Mouse (Mus musculus): ENCODE measurements around the gene Lmtk3. TPM values are rescaled to one million over a fixed set of nuclear protein-coding genes. Genes with fewer than 3 reads are reported as not detected.

Lmtk3 gene
- polyA plus RNA-seq, 1 experiment from 2014 or later: 3.3 TPM

GRCm38 (mm10) chr7:45755703-45756102 is 27.8 kb upstream of the Lmtk3 start:
- Histone ChIP-seq H3K4me1 (peaks cover 4% of the 10 kb centered on the region; the same call in 1 of the 2 replicates), H3K36me3 (no peaks in the 10 kb centered on the region), H3K27ac (no peak overlapping the region), H3K27me3 (peaks cover 33% of the 10 kb centered on the region), H3K9ac (no peak overlapping the region), H3K4me2 (replicated peaks) (no peak overlapping the region), H3K4me3 (no peak overlapping the region), H3K9me3 (no peaks in the 10 kb centered on the region)
- ATAC-seq (ENCODE audit: insufficient number of reproducible peaks, insufficient read depth, low FRiP score, low TSS enrichment): no peak
- WGBS: 51% methylated on average over 6 of the region's 6 CpGs

- no peaks in the 10 kb centered on the region for H3K36me3 ChIP-seq
- H3K9me3 ChIP-seq: no peaks in the 10 kb centered on the region
- 5% methylated on average over 24 of the region's 27 CpGs for whole genome bisulfite sequencing
- peak; percentile 35; the same call in 1 of the 2 replicates for ATAC-seq (ENCODE audit: insufficient number of reproducible peaks, insufficient read depth, low FRiP score, low TSS enrichment)
- peaks cover 36% of the 10 kb centered on the region for H3K27me3 ChIP-seq
- peak overlapping the region; percentile 19; the same call in 1 of the 2 replicates for H3K4me3 ChIP-seq
- H3K9ac ChIP-seq: peak overlapping the region; percentile 31; the same call in 1 of the 2 replicates
- H3K4me2 ChIP-seq (replicated peaks): peak overlapping the region; percentile 43
- H3K27ac ChIP-seq: no peak overlapping the region
- peaks cover 4% of the 10 kb centered on the region; the same call in 1 of the 2 replicates for H3K4me1 ChIP-seq
These were observed 24.1 kb upstream of the Lmtk3 start for GRCm38 (mm10) chr7:45759400-45759799.

GRCm38 (mm10) chr7:45760151-45760550 is 23.4 kb upstream of the Lmtk3 start:
- H3K4me2 ChIP-seq (replicated peaks): no peak overlapping the region
- no peaks in the 10 kb centered on the region for H3K36me3 ChIP-seq
- ATAC-seq (ENCODE audit: insufficient number of reproducible peaks, insufficient read depth, low FRiP score, low TSS enrichment): no peak
- no peak overlapping the region for H3K27ac ChIP-seq
- H3K9me3 ChIP-seq: no peaks in the 10 kb centered on the region
- 64% methylated on average over 5 of the region's 5 CpGs for WGBS
- H3K4me3 ChIP-seq: no peak overlapping the region
- H3K9ac ChIP-seq: no peak overlapping the region
- peaks cover 4% of the 10 kb centered on the region; the same call in 1 of the 2 replicates for H3K4me1 ChIP-seq
- peaks cover 36% of the 10 kb centered on the region for H3K27me3 ChIP-seq

GRCm38 (mm10) chr7:45765995-45766394 is 17.5 kb upstream of the Lmtk3 start:
- no peaks in the 10 kb centered on the region for H3K4me1 ChIP-seq
- H3K27ac ChIP-seq: no peak overlapping the region
- H3K36me3 ChIP-seq: no peaks in the 10 kb centered on the region
- no peak overlapping the region for H3K4me3 ChIP-seq
- WGBS: 61% methylated on average over 8 of the region's 8 CpGs
- no peak for ATAC-seq (ENCODE audit: insufficient number of reproducible peaks, insufficient read depth, low FRiP score, low TSS enrichment)
- H3K9ac ChIP-seq: no peak overlapping the region
- H3K4me2 ChIP-seq (replicated peaks): no peak overlapping the region
- H3K27me3 ChIP-seq: 0 out of 2 replicates have a peak, but pooled peaks cover under 1% of the 10 kb centered on the region
- H3K9me3 ChIP-seq: no peaks in the 10 kb centered on the region

GRCm38 (mm10) chr7:45766764-45767163 is 16.8 kb upstream of the Lmtk3 start:
- no peak overlapping the region for H3K9ac ChIP-seq
- no peak overlapping the region for H3K4me2 ChIP-seq (replicated peaks)
- 41% methylated on average over 8 of the region's 8 CpGs for WGBS

GRCm38 (mm10) chr7:45767500-45767899 is 16.0 kb upstream of the Lmtk3 start:
- WGBS: 90% methylated on average over 6 of the region's 6 CpGs
- Histone ChIP-seq H3K27ac (no peak overlapping the region), H3K9ac (no peak overlapping the region), H3K36me3 (no peaks in the 10 kb centered on the region), H3K9me3 (no peaks in the 10 kb centered on the region), H3K4me1 (no peaks in the 10 kb centered on the region), H3K4me2 (replicated peaks) (no peak overlapping the region), H3K27me3 (no peaks in the 10 kb centered on the region), H3K4me3 (no peak overlapping the region)
- ATAC-seq (ENCODE audit: insufficient number of reproducible peaks, insufficient read depth, low FRiP score, low TSS enrichment): no peak

More at GRCm38 (mm10) chr7:45766764-45767163, 16.8 kb upstream of the Lmtk3 start:
- Histone ChIP-seq H3K4me3 (no peak overlapping the region), H3K27ac (no peak overlapping the region), H3K36me3 (no peaks in the 10 kb centered on the region), H3K4me1 (no peaks in the 10 kb centered on the region), H3K9me3 (no peaks in the 10 kb centered on the region), H3K27me3 (no peaks in the 10 kb centered on the region)
- no peak for ATAC-seq (ENCODE audit: insufficient number of reproducible peaks, insufficient read depth, low FRiP score, low TSS enrichment)

- Histone ChIP-seq H3K36me3 (no peaks in the 10 kb centered on the region), H3K4me3 (no peak overlapping the region), H3K4me1 (no peaks in the 10 kb centered on the region), H3K9ac (no peak overlapping the region), H3K27me3 (no peaks in the 10 kb centered on the region), H3K4me2 (replicated peaks) (no peak overlapping the region), H3K27ac (no peak overlapping the region), H3K9me3 (no peaks in the 10 kb centered on the region)
- 74% methylated on average over 8 of the region's 8 CpGs for WGBS
- ATAC-seq (ENCODE audit: insufficient number of reproducible peaks, insufficient read depth, low FRiP score, low TSS enrichment): no peak
These were observed 13.0 kb upstream of the Lmtk3 start for GRCm38 (mm10) chr7:45770427-45771082.

- H3K4me3 ChIP-seq: no peak overlapping the region
- H3K36me3 ChIP-seq: no peaks in the 10 kb centered on the region
- WGBS: 62% methylated on average over 4 of the region's 4 CpGs
- no peak overlapping the region for H3K4me2 ChIP-seq (replicated peaks)
- no peak for ATAC-seq (ENCODE audit: insufficient number of reproducible peaks, insufficient read depth, low FRiP score, low TSS enrichment)
- no peak overlapping the region for H3K27ac ChIP-seq
- H3K9ac ChIP-seq: no peak overlapping the region
- no peaks in the 10 kb centered on the region for H3K9me3 ChIP-seq
- H3K4me1 ChIP-seq: no peaks in the 10 kb centered on the region
- no peaks in the 10 kb centered on the region for H3K27me3 ChIP-seq
These were observed 12.4 kb upstream of the Lmtk3 start for GRCm38 (mm10) chr7:45771101-45771500.

- Histone ChIP-seq H3K27ac (no peak overlapping the region), H3K4me1 (no peaks in the 10 kb centered on the region), H3K27me3 (peaks cover 10% of the 10 kb centered on the region), H3K4me3 (no peak overlapping the region), H3K36me3 (no peaks in the 10 kb centered on the region), H3K4me2 (replicated peaks) (no peak overlapping the region), H3K9me3 (no peaks in the 10 kb centered on the region), H3K9ac (no peak overlapping the region)
- WGBS: 76% methylated on average over 7 of the region's 7 CpGs
- ATAC-seq (ENCODE audit: insufficient number of reproducible peaks, insufficient read depth, low FRiP score, low TSS enrichment): no peak
These were observed 8.3 kb upstream of the Lmtk3 start for GRCm38 (mm10) chr7:45775237-45775636.

GRCm38 (mm10) chr7:45779081-45779641 is 4.4 kb upstream of the Lmtk3 start:
- H3K4me1 ChIP-seq: peaks cover 3% of the 10 kb centered on the region
- no peak overlapping the region for H3K9ac ChIP-seq
- no peaks in the 10 kb centered on the region for H3K9me3 ChIP-seq
- WGBS: 28% methylated on average over 22 of the region's 22 CpGs
- peaks cover 15% of the 10 kb centered on the region for H3K27me3 ChIP-seq
- H3K4me3 ChIP-seq: no peak overlapping the region
- H3K36me3 ChIP-seq: no peaks in the 10 kb centered on the region
- ATAC-seq (ENCODE audit: insufficient number of reproducible peaks, insufficient read depth, low FRiP score, low TSS enrichment): no peak
- 0 out of 2 replicates have a peak overlapping the region, but pooled peaks have one; percentile 11 for H3K4me2 ChIP-seq (replicated peaks)
- no peak overlapping the region for H3K27ac ChIP-seq

GRCm38 (mm10) chr7:45782271-45782670 is 1.3 kb upstream of the Lmtk3 start:
- no peak overlapping the region for H3K4me3 ChIP-seq
- H3K27me3 ChIP-seq: peaks cover 15% of the 10 kb centered on the region
- ATAC-seq (ENCODE audit: insufficient number of reproducible peaks, insufficient read depth, low FRiP score, low TSS enrichment): no peak
- H3K9ac ChIP-seq: no peak overlapping the region
- H3K9me3 ChIP-seq: no peaks in the 10 kb centered on the region
- peaks cover 1% of the 10 kb centered on the region; the same call in 1 of the 2 replicates for H3K36me3 ChIP-seq
- H3K27ac ChIP-seq: no peak overlapping the region
- H3K4me2 ChIP-seq (replicated peaks): no peak overlapping the region
- WGBS: 65% methylated on average over 4 of the region's 4 CpGs
- peaks cover 21% of the 10 kb centered on the region for H3K4me1 ChIP-seq
